Mouse (Mus musculus) gastrocnemius, postnatal 4 days (tissue): ENCODE data around the gene Gm6899. TPM values are rescaled to one million over a fixed set of nuclear protein-coding genes. Genes with fewer than 3 reads are reported as not detected.

Experiments
- DNase-seq, 2 experiments: peaks; one replicate each; pipeline ENCODE4 v3.0.0; 2021 to 2022; ENCODE audit warnings: low spot score in 2 of 2, mixed read lengths in 2 of 2
- long read RNA-seq, 2 experiments: library from polyadenylated mRNA; stranded (forward); transcript quantifications; one replicate each; pipeline ENCODE4 v2.0.0; 2021
- total RNA-seq, 2 experiments: library from RNA; stranded (reverse); gene quantifications; 2 replicates each; pipeline ENCODE4 v1.2.3; 2021

The Gm6899 gene
- not detected for total RNA-seq
- long read RNA-seq, experiment 1 = 0 reads
- long read RNA-seq, experiment 2 = 0 reads

- DNase-seq = peak; percentile 55 to 80
These were observed at the start of gene Gm6899, which contains the start of gene Vrk2 for GRCm38 (mm10) chr11:26593061-26594059. TSS of gene Gm6899 (plus strand) at chr11:26593241. TSS of gene Vrk2 (minus strand) at chr11:26593999.

GRCm38 (mm10) chr11:26551551-26551950 lies 41.5 kb upstream of the Gm6899 start:
- DNase-seq = no peak

GRCm38 (mm10) chr11:26585409-26586366 lies 7.4 kb upstream of the Gm6899 start:
- DNase-seq = no peak

- DNase-seq = no peak
These were observed 6.5 kb upstream of the Gm6899 start for GRCm38 (mm10) chr11:26586367-26587183.

- no peak for DNase-seq
These were observed 5.9 kb upstream of the Gm6899 start for GRCm38 (mm10) chr11:26587184-26587524.

- no peak for DNase-seq
These were observed 517 bp upstream of the Gm6899 start for GRCm38 (mm10) chr11:26592395-26593053.

GRCm38 (mm10) chr11:26594487-26594886 lies 1.4 kb downstream of the Gm6899 start:
- no peak for DNase-seq

- DNase-seq = no peak
These were observed 3.1 kb downstream of the Gm6899 start for GRCm38 (mm10) chr11:26596186-26596585.

- DNase-seq = no peak
These were observed 4.1 kb downstream of the Gm6899 start for GRCm38 (mm10) chr11:26597145-26597544.

- no peak for DNase-seq
These were observed 4.7 kb downstream of the Gm6899 start for GRCm38 (mm10) chr11:26597761-26598160.

GRCm38 (mm10) chr11:26598876-26599275 lies 5.8 kb downstream of the Gm6899 start:
- DNase-seq = no peak

- DNase-seq = no peak
These were observed 7.7 kb downstream of the Gm6899 start for GRCm38 (mm10) chr11:26600692-26601091.

- DNase-seq = no peak
These were observed 8.6 kb downstream of the Gm6899 start for GRCm38 (mm10) chr11:26601571-26602175.

- no peak for DNase-seq
These were observed 11.1 kb downstream of the Gm6899 start for GRCm38 (mm10) chr11:26604061-26604655.

GRCm38 (mm10) chr11:26608795-26609194 lies 15.8 kb downstream of the Gm6899 start:
- DNase-seq = no peak

- no peak for DNase-seq
These were observed 25.6 kb downstream of the Gm6899 start for GRCm38 (mm10) chr11:26618475-26619223.

GRCm38 (mm10) chr11:26622727-26623126 lies 29.7 kb downstream of the Gm6899 start:
- DNase-seq = no peak

- no peak for DNase-seq
These were observed 43.2 kb downstream of the Gm6899 start for GRCm38 (mm10) chr11:26636239-26636638.
